In genomic region chr8:94922602-94923001, GRCm38 (mm10) we compare ENCODE assay signal across 12 mouse cellular contexts. TPM values are rescaled to one million over a fixed set of nuclear protein-coding genes. Genes with fewer than 3 reads are reported as not detected.
DNase-seq lines count a peak whose midpoint lies in the region; ATAC-seq lines count a peak whose summit lies in the region.
"Had no signal": no experiment of that assay in that cellular context is flagged by ENCODE, and none has a peak within 500 bp of the region (broad histone marks: within the 10 kb centered on the region; RNA-seq: fewer than 3 reads in every experiment).

No protein-coding gene starts in this region.

- 42% methylated on average over 8 of the region's 8 CpGs for WGBS in forebrain, embryonic 10.5 days
- WGBS in forebrain, embryonic 13.5 days = 33% methylated on average over 8 of the region's 8 CpGs

- H3K27me3 ChIP-seq in forebrain, embryonic 10.5 days (ENCODE audit: poor library complexity, severe bottlenecking) = peaks cover 23% of the 10 kb centered on the region
- peaks cover 9% of the 10 kb centered on the region; the same call in 1 of the 2 replicates for H3K27me3 ChIP-seq in forebrain, embryonic 13.5 days
- H3K27me3 ChIP-seq: limb, embryonic 13.5 days had no signal

- H3K4me1 ChIP-seq in forebrain, embryonic 10.5 days = peaks cover 34% of the 10 kb centered on the region
- peaks cover 15% of the 10 kb centered on the region for H3K4me1 ChIP-seq in forebrain, embryonic 13.5 days

- H3K9ac ChIP-seq in forebrain, embryonic 13.5 days = no peak overlapping the region
- H3K9ac ChIP-seq: limb, embryonic 13.5 days had no signal

- no peak for DNase-seq in forebrain, embryonic 10.5 days (ENCODE audit: extremely low spot score, low spot score)
- peak; percentile 13 for DNase-seq in NIH3T3 (ENCODE audit: low read depth)
- peak; percentile 24 to 28 for DNase-seq in heart, postnatal 36 days
- DNase-seq in lung, postnatal 14 days = peak; percentile 28
- DNase-seq in cerebellum, postnatal 10 days = no peak
- DNase-seq in adrenal gland, postnatal 14 days = no peak
- no peak for DNase-seq in gastrocnemius, postnatal 14 days
- DNase-seq: kidney, adult 11 months; right cerebral cortex, postnatal 25 days; thymus, postnatal 36 days had no signal

- H3K9me3 ChIP-seq in forebrain, embryonic 10.5 days = no peaks in the 10 kb centered on the region
- H3K9me3 ChIP-seq in forebrain, embryonic 13.5 days (replicated peaks) = no peaks in the 10 kb centered on the region
- H3K9me3 ChIP-seq: limb, embryonic 13.5 days had no signal

- peak overlapping the region; percentile 58 for H3K27ac ChIP-seq in forebrain, embryonic 10.5 days
- no peak overlapping the region for H3K27ac ChIP-seq in forebrain, embryonic 13.5 days
- H3K27ac ChIP-seq: limb, embryonic 13.5 days had no signal

- no peak overlapping the region for H3K4me2 ChIP-seq in forebrain, embryonic 13.5 days
- H3K4me2 ChIP-seq: limb, embryonic 13.5 days had no signal

- H3K4me3 ChIP-seq in forebrain, embryonic 10.5 days = no peak overlapping the region
- no peak overlapping the region for H3K4me3 ChIP-seq in forebrain, embryonic 13.5 days
- H3K4me3 ChIP-seq: limb, embryonic 13.5 days had no signal

- ATAC-seq in forebrain, embryonic 13.5 days = no peak

- intact Hi-C loops in heart, postnatal 36 days (cut with DNase I) = no loop called here
- intact Hi-C loops in gastrocnemius, postnatal 14 days (cut with DNase I; ENCODE audit: low total_unique reads) = no loop called here

- no peaks in the 10 kb centered on the region for H3K36me3 ChIP-seq in forebrain, embryonic 10.5 days (replicated peaks)
- H3K36me3 ChIP-seq in forebrain, embryonic 13.5 days (ENCODE audit: poor library complexity, severe bottlenecking) = no peaks in the 10 kb centered on the region
- H3K36me3 ChIP-seq: limb, embryonic 13.5 days had no signal

RNA-seq across cellular contexts. Expression of gene Adgrg5, which starts 0.9 kb away (rescaled TPM):
- 0.43 and 0.62 TPM in 2 replicates for polyA plus RNA-seq in forebrain, embryonic 10.5 days (2016; fragmentation: Nextera tagmentation; extraction: Ambion mirVana)
- polyA plus RNA-seq in forebrain, embryonic 13.5 days (2015; fragmentation: Nextera tagmentation; extraction: Ambion mirVana) = 0.19 TPM in 1 of 2 replicates, not detected in the other
- total RNA-seq in heart, postnatal 36 days (2021) = under 1 TPM; 0.24 to 0.31 TPM
- 0.26 and 1.6 TPM in 2 replicates for total RNA-seq in adrenal gland, postnatal 14 days (2021)
- total RNA-seq in gastrocnemius, postnatal 14 days (2021) = not detected

RNA-seq across cellular contexts. Expression of gene Ccdc102a, which starts 4.7 kb away (rescaled TPM):
- polyA plus RNA-seq in forebrain, embryonic 10.5 days (2016; fragmentation: Nextera tagmentation; extraction: Ambion mirVana) = 11.9 and 13.5 TPM in 2 replicates
- polyA plus RNA-seq in forebrain, embryonic 13.5 days (2015; fragmentation: Nextera tagmentation; extraction: Ambion mirVana) = 5.6 TPM in 2 replicates
- 1 to 10 TPM; 6.8 to 6.9 TPM for total RNA-seq in heart, postnatal 36 days (2021)
- total RNA-seq in adrenal gland, postnatal 14 days (2021) = 8.1 and 10.1 TPM in 2 replicates
- total RNA-seq in gastrocnemius, postnatal 14 days (2021) = 10 to 100 TPM in 1 of 2 experiments, 1 to 10 TPM in 1; 7.1 to 10.9 TPM

RNA-seq across cellular contexts. Expression of gene Dok4, which starts 46.5 kb away (rescaled TPM):
- polyA plus RNA-seq in forebrain, embryonic 10.5 days (2016; fragmentation: Nextera tagmentation; extraction: Ambion mirVana) = 14.4 and 14.9 TPM in 2 replicates
- 38.2 and 39.2 TPM in 2 replicates for polyA plus RNA-seq in forebrain, embryonic 13.5 days (2015; fragmentation: Nextera tagmentation; extraction: Ambion mirVana)
- total RNA-seq in heart, postnatal 36 days (2021) = 10 to 100 TPM; 16.6 to 20.4 TPM
- total RNA-seq in adrenal gland, postnatal 14 days (2021) = 19.7 and 20.7 TPM in 2 replicates
- 1 to 10 TPM; 9.6 to 9.8 TPM for total RNA-seq in gastrocnemius, postnatal 14 days (2021)

RNA-seq across cellular contexts. Expression of gene Adgrg1, which starts 51.9 kb away (rescaled TPM):
- 94.8 and 107 TPM in 2 replicates for polyA plus RNA-seq in forebrain, embryonic 10.5 days (2016; fragmentation: Nextera tagmentation; extraction: Ambion mirVana)
- polyA plus RNA-seq in forebrain, embryonic 13.5 days (2015; fragmentation: Nextera tagmentation; extraction: Ambion mirVana) = 156 and 178 TPM in 2 replicates
- 10 to 100 TPM; 42.5 to 62.0 TPM for total RNA-seq in heart, postnatal 36 days (2021)
- 35.5 and 54.3 TPM in 2 replicates for total RNA-seq in adrenal gland, postnatal 14 days (2021)
- 10 to 100 TPM; 21.4 to 38.2 TPM for total RNA-seq in gastrocnemius, postnatal 14 days (2021)

Comparison
In these comparisons a context has a peak if more than half of its experiments do, and no peak if none do; other contexts are left out.
1. DNase-seq: peak in NIH3T3 (single experiment), heart, postnatal 36 days (2 of 2) and lung, postnatal 14 days (single experiment); none in forebrain, embryonic 10.5 days (single experiment), cerebellum, postnatal 10 days (0 of 2), adrenal gland, postnatal 14 days (single experiment) and gastrocnemius, postnatal 14 days (single experiment).